Mouse (Mus musculus) small intestine, adult 2 months (tissue): ENCODE results near the gene Nipal4. TPM values are rescaled to one million over a fixed set of nuclear protein-coding genes. Genes with fewer than 3 reads are reported as not detected.

Experiments
- H3K27ac ChIP-seq: fragments of 200-500 bp; 2 replicates; pipeline ENCODE4 v1.5.1; 2012; ENCODE audit warnings: low read depth, low read length, control low read depth, inconsistent platforms; ENCODE audit not compliant: insufficient read depth
- H3K27me3 ChIP-seq: fragments of 200-500 bp; 2 replicates; pipeline ENCODE4 v1.6.1; 2012; ENCODE audit warnings: mild to moderate bottlenecking, moderate library complexity, low read length, inconsistent platforms; ENCODE audit not compliant: control insufficient read depth, insufficient read depth
- H3K36me3 ChIP-seq: fragments of 200-500 bp; 2 replicates; pipeline ENCODE4 v1.6.1; 2012; ENCODE audit warnings: mild to moderate bottlenecking, low read length, control low read depth, inconsistent platforms; ENCODE audit not compliant: control insufficient read depth, insufficient read depth
- H3K4me1 ChIP-seq: fragments of 200-500 bp; 2 replicates; pipeline ENCODE4 v1.6.1; 2012; ENCODE audit warnings: low read length, inconsistent platforms, mixed read lengths; ENCODE audit not compliant: control insufficient read depth, insufficient read depth, insufficient read length
- H3K4me3 ChIP-seq: fragments of 200-500 bp; 2 replicates; pipeline ENCODE4 v1.5.1; 2012; ENCODE audit warnings: low read depth, mild to moderate bottlenecking, control low read depth, inconsistent platforms, low read length, moderate library complexity
- CTCF ChIP-seq: fragments of 200-500 bp; IDR thresholded peaks from 2 replicates; pipeline ENCODE4 v1.5.1; 2012; ENCODE audit warnings: low read depth, mild to moderate bottlenecking, control low read depth, inconsistent platforms, low read length, moderate library complexity, mixed read lengths; ENCODE audit not compliant: insufficient replicate concordance, insufficient read length; ENCODE audit errors: extremely low read depth
- POLR2A ChIP-seq: fragments of 200-500 bp; IDR thresholded peaks from 2 replicates; pipeline ENCODE4 v1.6.1; 2012; ENCODE audit warnings: low read depth, mild to moderate bottlenecking, control low read depth, inconsistent platforms, low read length, moderate library complexity
- WGBS: fragments of 180-500 bp; shearing (Covaris S2); methylation state at CpG from one replicate; pipeline ENCODE4 v1.1.7; 2018; 5-methylcytosine and 5-hydroxymethylcytosine counted together
- polyA plus RNA-seq: library from polyadenylated mRNA; depleted of rRNA; stranded (reverse); fragments of >200 nt; gene quantifications from 2 replicates; pipeline ENCODE4 v1.2.3, GENCODE M21; 2012

The Nipal4 gene
- polyA plus RNA-seq, 1 experiment = 0.49 TPM

GRCm38 (mm10) chr11:46131022-46131986 lies 35.0 kb downstream of the Nipal4 start:
- Histone ChIP-seq H3K27me3 (no peaks in the 10 kb centered on the region), H3K4me3 (no peak overlapping the region), H3K27ac (no peak overlapping the region), H3K4me1 (no peaks in the 10 kb centered on the region; the same call in none of the 2 replicates), H3K36me3 (peaks cover 4% of the 10 kb centered on the region)
- 82% methylated on average over 17 of the region's 17 CpGs for WGBS
- no peak for TF ChIP-seq CTCF
- no peak for TF ChIP-seq POLR2A

DNA sequence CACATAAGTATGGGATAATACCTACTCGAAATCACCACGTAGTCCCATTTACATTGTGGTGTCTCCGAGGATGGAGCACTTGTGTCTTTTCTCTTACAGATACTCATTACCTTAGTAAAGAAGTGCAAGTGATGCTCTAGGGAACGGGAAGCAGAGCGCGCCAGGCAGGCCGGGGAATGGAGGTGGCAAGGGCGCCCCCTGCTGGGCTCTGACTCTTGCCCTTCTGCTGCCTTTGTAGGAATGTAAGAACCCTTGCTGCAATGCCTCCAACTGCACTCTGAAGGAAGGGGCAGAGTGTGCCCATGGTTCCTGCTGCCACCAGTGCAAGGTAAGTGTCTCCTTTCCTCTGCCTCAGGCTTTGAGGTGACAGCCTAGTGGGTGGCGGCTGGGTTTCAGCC lies 37.8 kb downstream of the Nipal4 start:
- Histone ChIP-seq H3K36me3 (0 out of 2 replicates have a peak, but pooled peaks cover 1% of the 10 kb centered on the region), H3K27me3 (no peaks in the 10 kb centered on the region), H3K4me1 (no peaks in the 10 kb centered on the region; the same call in none of the 2 replicates), H3K27ac (peak overlapping the region; percentile 55), H3K4me3 (no peak overlapping the region)
- no peak for TF ChIP-seq POLR2A
- peak; percentile 74 for TF ChIP-seq CTCF
- WGBS = 71% methylated on average over 9 of the region's 9 CpGs

- Histone ChIP-seq H3K4me1 (no peaks in the 10 kb centered on the region; the same call in none of the 2 replicates), H3K27ac (peak overlapping the region; percentile 55), H3K4me3 (peak overlapping the region; percentile 2; the same call in 1 of the 2 replicates), H3K36me3 (no peaks in the 10 kb centered on the region), H3K27me3 (no peaks in the 10 kb centered on the region)
- TF ChIP-seq CTCF (no peak), POLR2A (no peak)
- 69% methylated on average over 15 of the region's 15 CpGs for WGBS
Observed at GRCm38 (mm10) chr11:46127621-46128547, 38.4 kb downstream of the Nipal4 start.

GRCm38 (mm10) chr11:46126827-46127410 lies 39.4 kb downstream of the Nipal4 start:
- Histone ChIP-seq H3K27ac (peak overlapping the region; percentile 42), H3K4me1 (peaks cover 2% of the 10 kb centered on the region), H3K4me3 (no peak overlapping the region), H3K27me3 (no peaks in the 10 kb centered on the region), H3K36me3 (no peaks in the 10 kb centered on the region)
- WGBS = 82% methylated on average over 11 of the region's 11 CpGs
- no peak for TF ChIP-seq POLR2A
- no peak for TF ChIP-seq CTCF

GRCm38 (mm10) chr11:46126317-46126716 lies 40.0 kb downstream of the Nipal4 start:
- H3K27ac ChIP-seq = no peak overlapping the region
- no peaks in the 10 kb centered on the region; the same call in 1 of the 2 replicates for H3K36me3 ChIP-seq
- peaks cover 2% of the 10 kb centered on the region for H3K4me1 ChIP-seq
- 77% methylated on average over 7 of the region's 7 CpGs for WGBS
- TF ChIP-seq CTCF = no peak
- no peak for TF ChIP-seq POLR2A
- H3K27me3 ChIP-seq = no peaks in the 10 kb centered on the region
- no peak overlapping the region for H3K4me3 ChIP-seq

- Histone ChIP-seq H3K4me1 (peaks cover 2% of the 10 kb centered on the region), H3K27me3 (no peaks in the 10 kb centered on the region), H3K27ac (no peak overlapping the region), H3K36me3 (no peaks in the 10 kb centered on the region; the same call in 1 of the 2 replicates), H3K4me3 (no peak overlapping the region)
- WGBS = 86% methylated on average over 7 of the region's 7 CpGs
- TF ChIP-seq POLR2A (no peak), CTCF (no peak)
Observed at GRCm38 (mm10) chr11:46125835-46126229, 40.5 kb downstream of the Nipal4 start.
